ENCODE assay signal across 8 mouse cellular contexts in genomic region chrX:48208519-48209185, GRCm38 (mm10). TPM values are rescaled to one million over a fixed set of nuclear protein-coding genes. Genes with fewer than 3 reads are reported as not detected.
DNase-seq lines count a peak whose midpoint lies in the region; ATAC-seq lines count a peak whose summit lies in the region.

Gene Zdhhc9, minus strand, starts transcription at chrX:48208878.

- DNase-seq in adipocyte (ENCODE audit: low spot score): peak; percentile 85
- DNase-seq in embryo, embryonic 10 days (ENCODE audit: low spot score): peak; percentile 90
- DNase-seq in gastrocnemius, postnatal 14 days: peak; percentile 75
- DNase-seq in left cerebral cortex, postnatal 10 days (ENCODE audit: extremely low spot score in 1 of 2, low spot score in 2 of 2): peak; percentile 88 to 90
- peak; percentile 85 for DNase-seq in right cerebral cortex, postnatal 25 days
- DNase-seq in urinary bladder, postnatal 4 days (ENCODE audit: low spot score in 2 of 2): peak; percentile 78 to 86

- intact Hi-C loops in gastrocnemius, postnatal 14 days (cut with DNase I; ENCODE audit: low total_unique reads): no loop called here
- intact Hi-C loops in left cerebral cortex, postnatal 10 days (cut with DNase I): loop anchor here (5.0 kb wide), 1 partner anchor 49 kb away; the partner anchor contains the start of gene Utp14a

- ATAC-seq in inflammation-experienced regulatory T-cells, adult 6 months: peak; percentile 99
- peak; percentile 100 for ATAC-seq in megakaryocyte-erythroid progenitor cell, adult 5-6 weeks (replicated peaks; ENCODE audit: low FRiP score, low TSS enrichment, poor library complexity, severe bottlenecking)

RNA-seq across cellular contexts. Expression of gene Zdhhc9, which starts in this region (rescaled TPM):
- 1 to 10 TPM; 7.4 to 9.5 TPM for total RNA-seq in gastrocnemius, postnatal 14 days (2021)
- polyA plus RNA-seq in inflammation-experienced regulatory T-cells, adult 6 months (2017; shearing (Covaris generic)): 1 to 10 TPM in 2 of 3 experiments, under 1 TPM in 1; 0.91 to 2.3 (median 1.4) TPM
- 10 to 100 TPM; 75.9 to 84.7 TPM for total RNA-seq in left cerebral cortex, postnatal 10 days (2021)
- total RNA-seq in megakaryocyte-erythroid progenitor cell, adult 5-6 weeks (2014; fragmentation: Nextera tagmentation): 12.3 and 17.4 TPM in 2 replicates
- total RNA-seq in megakaryocyte-erythroid progenitor cell, adult 5-6 weeks (2017): 3.2 and 3.9 TPM in 2 replicates

Comparison
In these comparisons a context has a peak if more than half of its experiments do, and no peak if none do; other contexts are left out.
1. Peak in every context shown above with its lines: DNase-seq and ATAC-seq.
2. RNA of gene Zdhhc9 (total RNA-seq): 75.9 to 84.7 TPM in left cerebral cortex, postnatal 10 days; 3.2 to 17.4 TPM in megakaryocyte-erythroid progenitor cell, adult 5-6 weeks and 7.4 to 9.5 TPM in gastrocnemius, postnatal 14 days; every median in the first group is over 4 times any median in the second.